Mouse (Mus musculus) lung, postnatal 0 days (tissue): Measurements from ENCODE around the gene Mrpl4.

Experiments
- CTCF ChIP-seq: IDR thresholded peaks from 2 replicates; pipeline ENCODE4 v1.5.1; 2016; ENCODE audit warnings: antibody characterized with exemption, mild to moderate bottlenecking
- EP300 ChIP-seq: IDR thresholded peaks from 2 replicates; pipeline ENCODE4 v1.6.1; 2016; ENCODE audit warnings: antibody characterized with exemption, mild to moderate bottlenecking, control low read depth

DNA sequence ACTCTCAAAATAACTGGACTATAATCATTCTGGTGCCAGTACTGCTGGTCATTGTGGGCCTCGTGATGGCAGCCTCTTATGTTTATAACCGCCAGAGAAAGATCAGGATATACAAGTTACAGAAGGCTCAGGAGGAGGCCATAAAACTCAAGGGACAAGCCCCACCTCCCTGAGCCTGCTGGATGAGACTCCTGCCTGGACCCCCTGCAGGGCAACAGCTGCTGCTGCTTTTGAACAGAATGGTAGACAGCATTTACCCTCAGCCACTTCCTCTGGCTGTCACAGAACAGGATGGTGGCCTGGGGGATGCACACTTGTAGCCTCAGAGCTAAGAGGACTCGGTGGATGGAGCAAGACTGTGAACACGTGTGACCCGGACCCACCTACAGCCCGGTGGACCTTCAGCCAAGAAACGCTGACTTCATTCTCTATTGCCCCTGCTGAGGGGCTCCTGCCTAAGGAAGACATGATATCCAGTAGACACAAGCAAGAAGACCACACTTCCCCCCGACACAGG is 25.3 kb downstream of the Mrpl4 start:
- no peak for TF ChIP-seq CTCF
- TF ChIP-seq EP300, result no peak
